Mouse (Mus musculus): ENCODE results near the gene Fam83e. TPM values are rescaled to one million over a fixed set of nuclear protein-coding genes. Genes with fewer than 3 reads are reported as not detected.

Gene Fam83e
- 0.89 and 1.0 TPM in 2 replicates for polyA plus RNA-seq (2016; fragmentation: Nextera tagmentation; extraction: Ambion mirVana)

DNA sequence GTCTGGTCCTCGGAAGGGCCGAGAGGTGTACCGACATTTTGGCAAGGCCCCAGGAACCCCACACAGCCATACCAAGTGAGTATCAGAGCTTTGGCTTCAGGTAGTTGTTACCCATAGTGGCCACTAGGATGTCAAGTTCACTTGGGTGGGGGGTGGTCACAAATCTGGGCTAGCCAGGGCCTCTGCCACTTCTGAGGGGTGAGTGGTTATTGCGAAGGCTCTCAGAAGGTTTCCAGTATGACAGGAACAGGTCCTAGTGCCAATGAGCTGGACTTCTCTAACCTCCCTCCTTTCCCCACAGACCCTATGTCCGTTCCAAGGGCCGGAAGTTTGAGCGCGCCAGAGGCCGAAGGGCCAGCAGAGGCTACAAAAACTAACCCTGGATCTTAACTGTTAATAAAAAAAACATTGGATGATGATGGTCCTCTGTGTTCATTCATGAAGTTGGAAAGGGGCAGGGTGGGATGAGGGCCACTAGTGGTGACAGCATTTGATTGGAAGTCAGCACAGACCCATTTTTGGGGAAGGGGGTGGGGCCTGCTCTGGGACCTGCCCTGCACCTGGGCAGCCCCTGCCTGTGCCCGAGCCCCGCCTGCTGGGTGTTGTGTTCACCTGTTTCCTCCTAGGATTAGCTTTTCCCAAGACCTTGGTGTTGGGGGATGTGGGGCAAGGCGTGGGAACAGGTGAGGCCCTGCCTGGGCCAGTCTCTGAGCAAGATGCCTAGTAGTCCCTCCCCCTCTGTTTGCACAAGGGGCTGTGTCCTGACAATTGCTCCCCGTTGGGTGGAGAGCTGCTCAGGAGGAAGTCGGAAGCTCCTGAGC, at the start of gene Fam83e:
Gene Fam83e, plus strand, starts transcription at position 800 of the 821 bp plus-strand sequence.
- no peak within 1 kb of the TSS for H3K27ac ChIP-seq
- 82% methylated on average over 14 of the region's 14 CpGs for WGBS
- peaks cover 40% of the 10 kb centered on the region for H3K4me1 ChIP-seq
- H3K4me3 ChIP-seq: no peak within 1 kb of the TSS
- no peaks in the 10 kb centered on the region for H3K27me3 ChIP-seq
- 0 out of 2 replicates have a peak within 1 kb of the TSS, but pooled peaks have one; percentile 89 for H3K4me2 ChIP-seq (replicated peaks)
- no peaks in the 10 kb centered on the region for H3K9me3 ChIP-seq (replicated peaks)
- peak within 1 kb of the TSS; percentile 4; the same call in 1 of the 2 replicates for H3K9ac ChIP-seq
- H3K36me3 ChIP-seq: peaks cover 64% of the 10 kb centered on the region
- no peak for ATAC-seq (ENCODE audit: low FRiP score)

DNA sequence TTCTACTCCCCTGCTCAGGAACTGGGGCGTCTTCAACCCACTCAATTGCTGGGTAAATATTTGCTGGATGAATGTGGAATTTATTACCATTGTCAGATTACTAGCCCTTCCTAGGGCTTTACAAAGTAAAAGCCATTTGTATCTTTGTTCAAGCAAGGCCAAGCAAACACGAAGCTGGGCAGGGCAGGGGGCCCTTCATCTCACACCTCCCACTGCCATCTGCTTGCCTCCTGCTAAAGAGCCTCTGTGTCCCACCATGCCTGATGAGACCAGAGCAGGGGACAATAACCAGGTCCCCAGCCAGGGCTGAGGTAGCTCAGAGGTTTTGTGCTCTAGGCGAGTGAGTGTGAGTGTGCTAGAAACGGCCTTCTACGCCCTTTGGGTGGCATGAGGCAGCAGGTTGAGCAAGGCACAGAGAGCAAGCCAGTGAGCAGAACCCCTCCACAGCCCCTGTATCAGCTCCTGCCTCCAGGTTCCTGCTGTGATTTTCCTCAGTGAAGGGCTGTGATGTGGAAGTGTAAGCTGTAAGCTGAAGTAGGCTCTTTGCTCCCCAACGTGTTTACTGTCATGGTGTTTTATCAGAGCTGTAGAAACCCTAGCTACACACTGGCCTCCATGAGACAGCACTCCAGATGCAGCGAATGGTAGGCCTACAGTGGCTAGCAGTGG, 43.3 kb upstream of the Fam83e start:
- Histone ChIP-seq H3K36me3 (no peaks in the 10 kb centered on the region), H3K27me3 (no peaks in the 10 kb centered on the region), H3K9ac (no peak overlapping the region), H3K4me3 (no peak overlapping the region), H3K9me3 (replicated peaks) (no peaks in the 10 kb centered on the region), H3K4me2 (replicated peaks) (no peak overlapping the region), H3K4me1 (peaks cover 4% of the 10 kb centered on the region; the same call in 1 of the 2 replicates), H3K27ac (no peak overlapping the region)
- 82% methylated on average over 7 of the region's 7 CpGs for WGBS
- ATAC-seq (ENCODE audit: low FRiP score): no peak

DNA sequence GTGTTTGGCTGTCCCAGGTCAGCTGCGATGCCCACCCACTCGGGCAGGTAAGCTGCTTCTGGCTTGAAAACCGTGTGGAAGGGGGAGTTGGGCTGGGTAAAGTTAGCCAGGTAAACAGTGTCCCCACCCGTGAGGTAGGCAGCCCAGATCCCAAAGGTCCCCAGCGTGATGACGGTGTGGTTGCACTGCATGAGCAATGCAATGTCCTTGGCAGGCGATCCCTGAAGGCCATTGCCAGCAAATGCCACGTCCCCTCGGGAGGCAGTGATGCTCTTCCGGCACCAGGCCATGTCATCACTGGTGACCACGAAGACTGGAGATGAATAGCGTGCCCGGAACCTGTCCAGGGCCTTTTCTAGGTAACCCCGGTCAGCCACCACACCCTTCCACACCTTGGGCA, 42.5 kb upstream of the Fam83e start:
- Histone ChIP-seq H3K4me2 (replicated peaks) (no peak overlapping the region), H3K36me3 (no peaks in the 10 kb centered on the region), H3K9ac (no peak overlapping the region), H3K27me3 (peaks cover 2% of the 10 kb centered on the region; the same call in 1 of the 2 replicates), H3K4me3 (no peak overlapping the region), H3K27ac (no peak overlapping the region), H3K4me1 (peaks cover 8% of the 10 kb centered on the region; the same call in 1 of the 2 replicates), H3K9me3 (replicated peaks) (no peaks in the 10 kb centered on the region)
- 93% methylated on average over 14 of the region's 14 CpGs for whole genome bisulfite sequencing
- ATAC-seq (ENCODE audit: low FRiP score): no peak

DNA sequence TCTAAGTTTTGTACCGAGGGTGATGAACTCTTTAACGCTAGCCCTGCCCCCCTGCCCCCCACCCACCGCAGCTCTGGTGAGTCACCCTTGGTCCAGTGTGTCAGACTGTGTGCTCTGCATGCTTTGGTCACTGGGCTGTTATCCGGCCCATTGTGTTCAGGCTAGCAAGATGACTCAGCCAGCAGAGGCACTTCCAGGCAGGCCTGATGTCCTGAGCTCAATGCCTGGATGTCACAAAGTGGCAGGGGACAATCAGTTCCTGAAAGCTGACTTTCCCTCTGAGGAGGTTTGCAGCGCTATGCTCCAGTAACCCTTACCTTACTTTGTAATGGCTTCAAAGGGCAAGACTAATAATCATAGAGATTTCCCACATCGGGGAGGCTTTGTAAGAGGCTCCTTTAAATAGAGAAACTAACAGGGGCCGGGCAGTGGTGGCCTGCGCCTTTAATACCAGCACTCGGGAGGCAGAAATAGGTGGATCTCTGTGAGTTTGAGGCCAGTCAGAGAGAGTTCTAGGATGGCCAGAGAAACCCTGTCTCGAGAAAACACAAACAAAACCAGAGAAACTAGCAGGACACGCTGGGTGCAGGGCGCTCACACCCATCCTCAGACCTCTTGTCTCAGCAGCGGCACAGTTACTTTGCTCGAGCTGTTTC, 40.9 kb upstream of the Fam83e start:
- ATAC-seq (ENCODE audit: low FRiP score): no peak
- no peak overlapping the region for H3K27ac ChIP-seq
- WGBS: 70% methylated on average over 14 of the region's 14 CpGs

DNA sequence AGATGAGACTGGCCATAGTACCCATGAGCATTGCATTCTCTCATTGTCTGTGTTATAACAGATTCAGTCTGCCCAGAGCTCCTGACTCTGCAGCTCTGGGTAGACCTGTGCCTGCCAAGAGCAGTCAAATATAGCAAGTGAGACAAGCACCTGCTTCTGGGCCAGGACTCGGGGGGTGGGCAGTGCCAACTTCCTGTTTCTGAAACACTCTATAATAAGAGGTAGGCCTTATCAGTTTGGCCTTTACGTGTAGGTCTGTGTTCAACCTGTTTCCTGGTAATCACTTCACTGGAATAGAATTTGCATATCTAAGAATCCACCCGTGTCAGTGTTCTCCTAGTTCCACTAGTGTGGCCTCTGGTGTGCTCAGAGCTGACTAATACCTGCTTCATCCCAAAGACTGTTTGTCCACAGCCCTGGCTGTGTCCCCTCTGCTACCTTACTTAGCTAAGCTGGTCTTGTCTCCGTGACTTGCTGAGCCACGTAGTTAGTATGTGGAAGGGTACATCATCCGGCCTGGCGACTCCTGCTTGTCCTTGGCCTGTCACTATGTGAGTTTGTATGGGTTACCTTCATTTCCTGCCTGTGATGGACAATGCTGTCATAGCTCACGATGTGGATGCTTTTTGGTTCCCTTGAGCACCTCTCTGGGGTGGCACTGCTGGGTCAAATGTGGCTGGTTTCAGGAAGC, 39.8 kb upstream of the Fam83e start:
- Histone ChIP-seq H3K27me3 (peaks cover 11% of the 10 kb centered on the region; the same call in 1 of the 2 replicates), H3K4me1 (peaks cover 12% of the 10 kb centered on the region), H3K27ac (no peak overlapping the region), H3K36me3 (no peaks in the 10 kb centered on the region), H3K4me3 (no peak overlapping the region), H3K9ac (no peak overlapping the region), H3K9me3 (replicated peaks) (no peaks in the 10 kb centered on the region), H3K4me2 (replicated peaks) (no peak overlapping the region)
- WGBS: 81% methylated on average over 8 of the region's 8 CpGs
- ATAC-seq (ENCODE audit: low FRiP score): no peak

More for the DNA sequence above, 40.9 kb upstream of the Fam83e start:
- Histone ChIP-seq H3K4me3 (no peak overlapping the region), H3K4me1 (peaks cover 8% of the 10 kb centered on the region; the same call in 1 of the 2 replicates), H3K27me3 (peaks cover 6% of the 10 kb centered on the region; the same call in 1 of the 2 replicates), H3K4me2 (replicated peaks) (no peak overlapping the region), H3K9me3 (replicated peaks) (no peaks in the 10 kb centered on the region), H3K9ac (no peak overlapping the region), H3K36me3 (no peaks in the 10 kb centered on the region)

DNA sequence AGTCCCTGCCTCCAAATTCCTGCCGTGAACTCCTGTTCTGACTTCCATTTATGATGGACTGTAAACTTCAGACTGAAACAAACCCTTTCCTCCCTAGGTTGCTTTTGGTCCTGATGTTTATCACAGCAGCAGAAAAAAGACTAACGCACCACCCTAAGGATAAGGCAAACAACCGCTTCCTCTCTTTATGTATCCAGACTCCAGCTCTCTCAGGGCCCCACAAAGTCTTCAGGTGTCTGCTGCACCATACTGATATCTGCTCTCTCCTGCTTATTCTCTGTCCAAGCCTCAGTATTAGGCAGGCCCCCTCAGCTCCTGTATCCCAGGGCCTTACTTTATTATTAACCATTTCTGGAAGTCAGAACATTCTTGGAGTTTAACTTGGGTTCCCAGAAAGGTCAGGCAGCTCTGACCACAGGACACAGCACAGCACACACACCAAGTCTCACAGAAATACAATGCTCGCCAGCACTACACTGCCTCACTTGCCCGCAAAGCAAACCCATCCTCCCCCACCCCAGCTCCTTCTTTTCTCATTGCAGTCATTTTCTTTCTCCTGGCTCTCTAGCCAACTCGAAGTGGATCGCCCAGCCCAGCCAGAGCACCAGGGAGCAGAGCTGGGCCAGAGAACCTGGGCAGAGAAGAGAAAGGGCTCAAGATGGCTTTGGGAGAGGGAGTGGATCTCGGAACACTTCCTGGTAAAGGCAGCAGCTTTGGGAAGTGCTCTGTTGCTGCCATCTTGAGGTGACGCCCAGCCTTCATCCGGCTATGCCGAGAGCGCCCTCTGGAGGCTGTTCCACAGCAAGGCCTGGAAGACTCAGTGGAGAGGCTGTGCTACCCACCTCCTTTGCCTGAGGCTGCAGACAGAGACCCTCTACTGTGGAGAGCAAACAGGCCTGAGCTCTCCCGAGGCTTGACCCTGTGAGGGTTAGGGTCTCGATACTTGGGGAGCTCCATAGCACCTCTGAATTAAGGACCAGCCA, 38.6 kb upstream of the Fam83e start:
- peaks cover 11% of the 10 kb centered on the region; the same call in 1 of the 2 replicates for H3K27me3 ChIP-seq
- no peak overlapping the region for H3K4me3 ChIP-seq
- peak overlapping the region; percentile 41 for H3K4me2 ChIP-seq (replicated peaks)
- H3K27ac ChIP-seq: peak overlapping the region; percentile 68
- ATAC-seq (ENCODE audit: low FRiP score): peak; percentile 75
- no peaks in the 10 kb centered on the region for H3K9me3 ChIP-seq (replicated peaks)
- peak overlapping the region; percentile 56 for H3K9ac ChIP-seq
- WGBS: 33% methylated on average over 14 of the region's 14 CpGs
- no peaks in the 10 kb centered on the region for H3K36me3 ChIP-seq
- peaks cover 20% of the 10 kb centered on the region for H3K4me1 ChIP-seq

DNA sequence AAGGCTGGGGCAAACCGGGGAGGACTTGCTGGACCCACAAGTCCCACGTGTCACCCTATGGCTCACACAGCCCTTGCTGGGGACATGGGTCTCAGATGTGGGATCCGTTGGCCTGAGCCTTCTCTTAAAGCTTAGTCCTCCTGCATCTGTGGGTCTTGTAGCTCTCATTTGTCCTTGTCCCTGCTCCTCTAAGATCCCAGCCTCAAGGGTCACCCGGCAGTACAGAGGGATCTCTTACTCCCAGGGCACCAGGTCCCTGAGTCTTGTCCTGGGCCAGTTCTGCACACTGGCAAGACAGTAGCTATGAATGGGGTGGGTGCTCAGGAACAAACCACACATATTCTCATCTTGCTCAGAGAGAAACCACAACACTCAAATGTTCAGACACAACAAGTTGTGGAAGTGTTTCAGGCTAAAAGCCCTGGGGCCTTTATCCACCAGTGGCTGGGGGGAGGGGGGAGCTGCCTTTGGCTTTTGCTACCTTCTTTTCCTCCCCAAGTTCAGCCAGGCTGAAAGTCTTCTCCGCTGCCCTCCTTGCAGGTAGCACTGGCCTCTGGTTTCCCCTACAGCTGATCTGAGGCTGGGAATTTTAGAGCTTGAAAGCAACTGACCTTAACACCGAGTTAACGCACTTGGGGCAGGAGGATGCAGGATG, 37.5 kb upstream of the Fam83e start, which contains the start of gene Ntn5:
Gene Ntn5, plus strand, starts transcription at position 627 of the 655 bp plus-strand sequence.
- Histone ChIP-seq H3K36me3 (no peaks in the 10 kb centered on the region), H3K27ac (0 out of 2 replicates have a peak within 1 kb of the TSS, but pooled peaks have one; percentile 68), H3K9me3 (replicated peaks) (no peaks in the 10 kb centered on the region), H3K27me3 (peaks cover 11% of the 10 kb centered on the region; the same call in 1 of the 2 replicates), H3K9ac (no peak within 1 kb of the TSS), H3K4me2 (replicated peaks) (no peak within 1 kb of the TSS), H3K4me3 (no peak within 1 kb of the TSS), H3K4me1 (peaks cover 20% of the 10 kb centered on the region)
- ATAC-seq (ENCODE audit: low FRiP score): no peak
- WGBS: 73% methylated on average over 7 of the region's 7 CpGs

DNA sequence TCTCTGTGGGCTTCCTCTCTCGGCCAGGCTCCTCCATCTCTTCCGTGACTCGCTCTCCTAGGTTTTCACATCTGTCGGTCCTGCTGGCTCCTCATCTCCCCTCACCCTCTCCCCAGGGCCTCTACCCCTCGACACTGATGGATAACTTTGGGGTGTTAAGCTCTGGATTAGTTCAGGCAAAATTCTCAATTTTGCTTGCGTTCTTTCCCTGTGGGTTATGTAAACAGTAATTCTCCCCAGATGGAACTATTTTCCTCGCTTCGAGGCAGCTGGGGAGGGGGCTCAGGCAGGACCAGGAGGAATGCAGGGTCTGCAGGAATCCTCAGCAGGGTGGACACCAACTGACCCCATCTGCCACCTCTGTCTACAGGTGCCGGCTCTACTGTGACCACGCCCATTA, 35.2 kb upstream of the Fam83e start:
- peaks cover 20% of the 10 kb centered on the region for H3K4me1 ChIP-seq
- WGBS: 52% methylated on average over 10 of the region's 10 CpGs
- H3K27ac ChIP-seq: no peak overlapping the region
- H3K27me3 ChIP-seq: peaks cover 22% of the 10 kb centered on the region
- no peak overlapping the region; the same call in 1 of the 2 replicates for H3K9ac ChIP-seq
- H3K4me3 ChIP-seq: no peak overlapping the region
- H3K36me3 ChIP-seq: no peaks in the 10 kb centered on the region
- ATAC-seq (ENCODE audit: low FRiP score): no peak
- H3K4me2 ChIP-seq (replicated peaks): no peak overlapping the region
- H3K9me3 ChIP-seq (replicated peaks): no peaks in the 10 kb centered on the region

DNA sequence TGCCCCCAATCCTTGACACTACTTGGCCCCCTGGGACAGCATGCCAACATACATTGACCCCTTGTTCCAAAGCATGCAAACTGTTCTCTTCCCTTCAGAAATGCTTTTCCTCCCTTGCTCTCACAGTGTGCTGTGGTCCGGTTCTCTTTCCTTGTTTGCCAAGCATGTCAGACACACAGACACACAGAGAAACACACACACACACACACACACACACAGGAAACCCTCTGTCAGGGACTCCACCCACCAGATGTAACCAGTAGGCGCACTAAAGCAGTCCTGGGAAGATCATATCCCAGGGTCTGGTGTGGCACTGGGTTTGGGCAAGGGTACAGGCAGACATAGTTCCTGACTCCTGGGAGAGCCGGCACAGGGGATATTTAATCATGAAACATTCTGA, 34.2 kb upstream of the Fam83e start:
- no peaks in the 10 kb centered on the region for H3K36me3 ChIP-seq
- no peak overlapping the region for H3K9ac ChIP-seq
- no peak overlapping the region for H3K27ac ChIP-seq
- no peak overlapping the region for H3K4me2 ChIP-seq (replicated peaks)
- H3K4me1 ChIP-seq: peaks cover 20% of the 10 kb centered on the region
- H3K9me3 ChIP-seq (replicated peaks): no peaks in the 10 kb centered on the region
- H3K27me3 ChIP-seq: peaks cover 24% of the 10 kb centered on the region
- no peak for ATAC-seq (ENCODE audit: low FRiP score)
- H3K4me3 ChIP-seq: no peak overlapping the region
- WGBS: 58% methylated on average over 3 of the region's 3 CpGs

DNA sequence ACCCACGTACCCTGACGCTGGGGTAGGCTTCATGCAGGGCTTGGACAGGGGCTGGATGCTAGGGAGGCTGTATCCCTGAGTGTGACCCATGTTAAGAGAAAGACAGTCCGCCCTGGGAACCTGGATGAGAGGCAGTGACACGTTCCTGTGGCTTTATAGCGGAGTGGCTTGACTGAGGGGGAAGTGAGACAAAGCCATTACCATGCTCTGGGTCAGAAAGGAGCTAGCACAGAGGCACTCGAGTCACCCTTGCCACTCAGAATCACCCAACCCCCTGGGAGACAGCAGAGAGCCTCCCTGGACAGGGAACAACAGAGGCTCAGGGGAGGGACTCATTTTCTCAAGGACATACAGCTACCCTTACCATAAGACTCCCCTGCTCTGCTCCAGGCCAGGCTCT, 31.9 kb upstream of the Fam83e start:
- Histone ChIP-seq H3K36me3 (no peaks in the 10 kb centered on the region), H3K4me1 (peaks cover 12% of the 10 kb centered on the region), H3K9ac (no peak overlapping the region), H3K9me3 (replicated peaks) (no peaks in the 10 kb centered on the region), H3K4me2 (replicated peaks) (no peak overlapping the region), H3K27ac (no peak overlapping the region), H3K27me3 (peaks cover 22% of the 10 kb centered on the region), H3K4me3 (no peak overlapping the region)
- 69% methylated on average over 6 of the region's 6 CpGs for WGBS
- ATAC-seq (ENCODE audit: low FRiP score): no peak
